23 mouse cellular contexts compared by ENCODE assay signal in the genomic region with DNA sequence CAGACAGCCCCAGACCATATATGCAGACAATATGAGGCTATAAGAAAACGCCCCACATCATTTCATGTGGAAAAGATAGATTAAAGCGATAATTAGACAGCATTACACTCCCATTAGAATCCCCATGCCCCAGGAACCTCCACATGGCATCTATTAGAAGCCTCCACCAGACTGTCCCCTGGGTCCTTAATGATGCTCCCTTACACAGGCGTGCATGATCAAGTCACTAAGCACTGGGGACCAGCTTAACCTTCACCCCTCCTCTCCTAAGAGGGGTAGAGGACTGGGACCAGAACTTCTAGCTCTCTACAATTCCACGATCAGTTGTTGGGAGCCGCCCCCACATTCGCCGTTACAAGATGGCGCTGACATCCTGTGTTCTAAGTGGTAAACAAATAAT. TPM values are rescaled to one million over a fixed set of nuclear protein-coding genes. Genes with fewer than 3 reads are reported as not detected.
DNase-seq lines count a peak whose midpoint lies in the region; ATAC-seq lines count a peak whose summit lies in the region.
"Had no signal": no experiment of that assay in that cellular context is flagged by ENCODE, and none has a peak within 500 bp of the region (broad histone marks: within the 10 kb centered on the region; RNA-seq: fewer than 3 reads in every experiment).

No protein-coding gene starts in this region.

- no peak for ATAC-seq in heart, embryonic 11.5 days (replicated peaks; ENCODE audit: insufficient number of reproducible peaks, low FRiP score, low TSS enrichment)
- ATAC-seq: activated CD4-positive, CD25-positive, alpha-beta regulatory T cell, adult 4 months; CD4-positive, CD25-positive, alpha-beta regulatory T cell, adult 4 months; Patski had no signal

- H3K4me2 ChIP-seq in heart, embryonic 11.5 days, result no peak overlapping the region

- WGBS in heart, embryonic 11.5 days (ENCODE audit: insufficient replicate concordance), result 92% methylated on average over 8 of the region's 8 CpGs

- H3K4me1 ChIP-seq in heart, embryonic 11.5 days (ENCODE audit: control insufficient read depth, insufficient read depth, low read length), result no peaks in the 10 kb centered on the region

- no peaks in the 10 kb centered on the region for H3K36me3 ChIP-seq in heart, embryonic 11.5 days (ENCODE audit: control insufficient read depth, insufficient read depth, low read length)
- H3K36me3 ChIP-seq: G1E had no signal

- no peak overlapping the region for H3K4me3 ChIP-seq in heart, embryonic 11.5 days (ENCODE audit: low read depth, low read length)

- DNase-seq in heart, adult 11 months, result peak; percentile 66
- DNase-seq in urinary bladder, adult 2 months (ENCODE audit: low spot score), result peak; percentile 1
- DNase-seq in urinary bladder, postnatal 36 days (ENCODE audit: low spot score in 2 of 2), result no peak
- DNase-seq in MN1 (ENCODE audit: low spot score), result peak; percentile 87
- no peak for DNase-seq in testis, postnatal 14 days (ENCODE audit: low spot score)
- DNase-seq: adrenal gland, adult 2 months; adrenal gland, adult 8-10 months; adrenal gland, postnatal 10 days; adrenal gland, postnatal 14 days; adrenal gland, postnatal 25 days; adrenal gland, postnatal 36 days; B cell, adult 2 months; cerebellum, adult 11 months; cerebellum, adult 11-12 months; cerebellum, adult 18-20 months; cerebellum, adult 2 months had no signal

- no peaks in the 10 kb centered on the region for H3K9me3 ChIP-seq in heart, embryonic 11.5 days (replicated peaks; ENCODE audit: control insufficient read depth, low read length)
- H3K9me3 ChIP-seq: G1E had no signal

- H3K27me3 ChIP-seq in heart, embryonic 11.5 days (ENCODE audit: control insufficient read depth, insufficient read depth, low read length), result no peaks in the 10 kb centered on the region
- H3K27me3 ChIP-seq: CH12.LX, Patski had no signal

- H3K9ac ChIP-seq in heart, embryonic 11.5 days (ENCODE audit: low read depth, low read length), result no peak overlapping the region

- H3K27ac ChIP-seq in heart, embryonic 11.5 days (ENCODE audit: low read depth, low read length), result no peak overlapping the region

RNA-seq across cellular contexts. Expression of a gene that starts 13.3 kb away (rescaled TPM):
- polyA plus RNA-seq in heart, embryonic 11.5 days (2014; fragmentation: Nextera tagmentation; extraction: Ambion mirVana), result not detected in 2 replicates
- 0.11 and 0.27 TPM in 2 replicates for polyA plus RNA-seq in urinary bladder, adult 2 months (2012; rRNA removed)
- polyA plus RNA-seq: activated CD4-positive, CD25-positive, alpha-beta regulatory T cell, adult 4 months; C2C12; CD4-positive, CD25-positive, alpha-beta regulatory T cell, adult 4 months; G1E; Patski had no signal

RNA-seq across cellular contexts. Expression of a gene that starts 38.5 kb away (rescaled TPM):
- polyA plus RNA-seq in heart, embryonic 11.5 days (2014; fragmentation: Nextera tagmentation; extraction: Ambion mirVana), result 154 and 160 TPM in 2 replicates
- polyA plus RNA-seq in urinary bladder, adult 2 months (2012; rRNA removed), result 62.2 and 65.9 TPM in 2 replicates

RNA-seq across cellular contexts. Expression of a gene that starts 41.6 kb away (rescaled TPM):
- polyA plus RNA-seq in heart, embryonic 11.5 days (2014; fragmentation: Nextera tagmentation; extraction: Ambion mirVana), result 26.3 and 36.3 TPM in 2 replicates
- polyA plus RNA-seq in urinary bladder, adult 2 months (2012; rRNA removed), result 49.5 and 51.4 TPM in 2 replicates

Comparison
In these comparisons a context has a peak if more than half of its experiments do, and no peak if none do; other contexts are left out.
1. DNase-seq: peak in heart, adult 11 months (single experiment), urinary bladder, adult 2 months (single experiment) and MN1 (single experiment); none in urinary bladder, postnatal 36 days (0 of 2) and testis, postnatal 14 days (single experiment).